Mouse (Mus musculus): ENCODE measurements around the gene Rps11. TPM values are rescaled to one million over a fixed set of nuclear protein-coding genes. Genes with fewer than 3 reads are reported as not detected.

Gene Rps11
- total RNA-seq, 2 experiments from 2014 or later: 707 to 729 TPM

- intact Hi-C loops (cut with DNase I): no loop called here
Measured at GRCm38 (mm10) chr7:45091001-45091990, 32.9 kb downstream of the Rps11 start.

GRCm38 (mm10) chr7:45090251-45090977, 33.8 kb downstream of the Rps11 start:
- no peak for DNase-seq
- intact Hi-C loops (cut with DNase I): no loop called here

More at GRCm38 (mm10) chr7:45091001-45091990, 32.9 kb downstream of the Rps11 start:
- no peak for DNase-seq

- intact Hi-C loops (cut with DNase I): no loop called here
Measured at GRCm38 (mm10) chr7:45088597-45088996, 35.6 kb downstream of the Rps11 start.

GRCm38 (mm10) chr7:45086084-45086483, 38.2 kb downstream of the Rps11 start:
- intact Hi-C loops (cut with DNase I): no loop called here
- no peak for DNase-seq

More at GRCm38 (mm10) chr7:45088597-45088996, 35.6 kb downstream of the Rps11 start:
- no peak for DNase-seq

GRCm38 (mm10) chr7:45083300-45083890, 40.8 kb downstream of the Rps11 start:
- intact Hi-C loops (cut with DNase I): no loop called here
- no peak for DNase-seq

DNA sequence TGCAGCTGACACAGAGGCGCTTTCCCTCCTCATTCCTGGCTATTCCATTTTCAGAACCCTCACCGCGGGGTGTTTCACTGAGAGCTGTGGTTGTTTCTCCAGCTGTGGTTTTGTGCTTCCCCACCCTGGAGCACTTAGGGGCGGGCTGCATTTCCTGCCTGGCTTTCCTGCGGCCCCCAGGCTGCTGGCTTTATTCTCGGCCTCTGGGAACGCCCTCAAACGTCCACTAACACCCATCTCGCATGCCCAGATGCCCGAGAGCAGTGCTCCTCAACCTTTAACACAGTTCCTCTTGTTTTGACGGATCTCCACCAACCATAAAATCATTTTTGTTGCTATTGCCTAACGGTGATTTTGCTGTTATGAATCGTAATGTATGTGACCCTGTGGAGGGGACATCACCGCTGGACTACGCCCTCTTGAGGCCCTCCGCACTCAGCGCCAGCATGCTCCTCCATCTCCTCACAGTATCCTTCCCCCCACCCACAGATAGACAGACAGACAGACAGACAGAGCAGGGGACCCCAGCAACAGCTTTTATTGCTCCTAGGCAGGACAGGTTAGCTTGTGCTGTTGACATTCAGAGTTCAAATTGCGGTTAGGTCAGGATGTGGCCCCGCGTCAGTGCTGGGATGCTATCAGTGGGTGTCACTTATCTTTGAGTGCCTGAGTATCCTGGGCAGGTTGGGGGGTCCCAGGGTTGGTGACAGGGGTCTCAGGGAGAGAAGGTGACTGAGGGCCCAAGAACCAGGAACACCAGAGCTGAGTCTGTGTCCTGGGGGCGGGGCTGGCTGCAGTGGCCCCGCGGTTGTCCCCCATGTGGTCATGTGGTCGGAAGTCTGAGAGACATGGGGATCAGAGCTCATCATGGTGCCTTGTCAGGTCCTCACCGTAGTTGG, 41.6 kb downstream of the Rps11 start:
- no peak for DNase-seq
- intact Hi-C loops (cut with DNase I): no loop called here

DNA sequence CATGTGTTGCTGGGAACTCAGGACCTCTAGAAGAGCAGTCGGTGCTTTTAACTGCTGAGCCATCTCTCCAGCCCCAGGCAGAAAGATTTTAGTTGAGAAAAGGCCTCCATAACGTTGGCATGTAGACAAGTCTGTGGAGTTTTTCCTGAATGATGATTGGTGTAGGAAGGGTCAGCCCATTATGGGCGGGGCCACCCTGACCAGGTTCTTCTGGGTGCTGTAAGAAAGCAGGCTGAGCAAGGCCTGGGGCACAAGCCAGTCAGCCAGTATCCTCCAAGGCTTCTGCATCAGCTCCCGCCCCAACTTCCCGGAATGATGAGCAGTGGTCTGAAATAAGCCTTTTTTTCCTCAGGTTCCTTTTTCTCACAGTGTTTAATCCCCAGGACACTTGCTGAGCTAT, 43.2 kb downstream of the Rps11 start:
- intact Hi-C loops (cut with DNase I): no loop called here
- DNase-seq: no peak

GRCm38 (mm10) chr7:45079856-45080255, 44.4 kb downstream of the Rps11 start:
- intact Hi-C loops (cut with DNase I): no loop called here
- DNase-seq: peak; percentile 93

DNA sequence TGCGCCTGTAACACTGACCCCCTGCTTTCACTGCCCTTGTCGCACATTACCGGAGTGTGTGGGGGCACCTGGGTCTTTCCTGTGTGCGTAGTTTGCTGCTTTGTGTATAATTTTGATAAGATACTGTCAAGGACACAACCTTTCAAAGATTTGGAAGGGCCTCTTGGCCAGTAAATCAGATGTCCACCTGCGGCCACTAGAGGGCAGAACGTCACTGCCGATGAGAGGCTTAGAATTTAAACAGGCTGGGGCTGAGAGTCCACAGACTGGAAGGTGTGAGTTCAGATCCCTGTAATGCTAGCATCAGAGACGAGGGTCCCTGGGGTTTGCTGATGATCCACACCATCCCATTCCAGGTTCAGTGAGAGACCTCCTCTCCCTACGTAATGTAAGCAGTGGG, 45.7 kb downstream of the Rps11 start:
- intact Hi-C loops (cut with DNase I): no loop called here
- DNase-seq: peak; percentile 76

- intact Hi-C loops (cut with DNase I): no loop called here
Measured at GRCm38 (mm10) chr7:45077829-45078228, 46.4 kb downstream of the Rps11 start.

GRCm38 (mm10) chr7:45077322-45077721, 46.9 kb downstream of the Rps11 start:
- intact Hi-C loops (cut with DNase I): no loop called here
- no peak for DNase-seq

More at GRCm38 (mm10) chr7:45077829-45078228, 46.4 kb downstream of the Rps11 start:
- no peak for DNase-seq

DNA sequence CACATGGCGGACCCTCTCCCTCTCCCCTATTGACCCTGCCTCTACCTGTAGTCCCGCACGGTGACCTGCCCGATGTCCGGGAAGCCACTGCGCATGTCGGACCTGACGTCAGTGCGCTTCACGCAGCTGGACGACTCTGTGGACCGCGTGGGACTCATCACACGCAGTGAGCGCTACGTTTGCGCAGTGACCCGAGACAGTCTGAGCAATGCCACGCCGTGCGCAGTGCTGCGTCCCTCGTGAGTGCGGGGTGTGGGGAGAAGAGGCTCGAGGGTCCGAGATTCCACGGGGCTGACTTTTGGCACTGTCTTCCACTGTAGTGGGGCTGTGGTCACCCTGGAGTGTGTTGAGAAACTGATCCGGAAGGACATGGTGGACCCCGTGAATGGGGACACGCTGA, 47.7 kb downstream of the Rps11 start:
- intact Hi-C loops (cut with DNase I): no loop called here

DNA sequence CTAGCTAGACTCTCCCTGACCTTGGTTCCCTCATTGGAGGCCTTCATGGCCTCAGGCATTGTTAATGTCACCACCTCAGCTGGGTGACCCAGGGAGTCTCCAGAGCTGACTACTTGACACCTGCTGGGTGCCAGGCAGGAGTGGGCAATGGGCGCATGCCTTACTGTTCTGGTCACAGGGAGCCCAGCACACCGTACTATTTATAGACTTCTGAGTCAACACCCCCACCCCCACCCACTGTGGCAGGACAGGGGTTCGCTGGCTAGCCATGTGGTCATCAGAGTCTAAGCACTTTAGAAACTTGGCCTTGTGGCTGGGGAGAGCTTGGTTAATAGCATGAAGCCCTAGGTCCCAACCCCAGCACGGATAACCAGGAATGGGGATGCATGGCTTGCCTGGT, 48.8 kb downstream of the Rps11 start:
- DNase-seq: no peak
- intact Hi-C loops (cut with DNase I): no loop called here

More for the DNA sequence above, 47.7 kb downstream of the Rps11 start:
- DNase-seq: no peak

- DNase-seq: no peak
- intact Hi-C loops (cut with DNase I): no loop called here
Measured at GRCm38 (mm10) chr7:45073949-45074348, 50.3 kb downstream of the Rps11 start.

DNA sequence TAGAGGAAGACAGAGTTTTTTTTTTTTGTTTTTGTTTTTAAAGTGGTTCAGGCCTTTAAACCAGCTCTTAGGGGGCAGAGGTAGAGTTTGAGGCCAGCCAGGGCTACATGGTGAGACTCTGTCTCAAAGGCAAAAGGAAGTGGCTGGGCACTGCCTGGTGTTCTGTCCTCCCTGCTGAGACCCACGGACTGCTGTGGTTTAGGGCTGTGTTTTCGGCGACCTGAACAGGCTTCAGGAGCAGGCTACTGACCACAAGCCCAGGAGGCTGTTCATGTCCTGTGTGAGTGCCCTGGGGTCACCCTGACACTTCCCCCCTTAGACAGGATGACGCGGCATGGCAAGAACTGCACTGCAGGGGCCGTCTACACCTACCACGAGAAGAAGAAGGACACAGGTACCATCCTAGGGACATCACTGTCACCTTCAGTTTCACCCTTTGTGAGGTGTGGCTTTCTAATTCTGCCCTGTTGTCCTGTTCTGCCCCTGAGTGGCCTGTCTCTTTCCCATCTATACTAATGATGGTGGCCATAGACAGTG, 51.0 kb downstream of the Rps11 start:
- intact Hi-C loops (cut with DNase I): no loop called here
- DNase-seq: no peak

Small RNAs within 50 kb of the gene (microRNA-seq; reads per million reads assigned to microRNA genes)
- gene Mir150 (425 reads per million, percentile 66 among the genes with 10 or more reads in this experiment), gene Mir5121 (34.6 reads per million, percentile 41 among the genes with 10 or more reads in this experiment), gene Mir7055 (not detected)

Other genes starting within 250 kb of the Rps11 start
- 100 to 1,000 TPM; 117 to 122 TPM for gene Med25, start 231.7 kb downstream of the Rps11 start, total RNA-seq (2021)
- gene Fuz, start 228.4 kb downstream of the Rps11 start, total RNA-seq (2021): 10 to 100 TPM; 10.5 to 13.1 TPM
- 100 to 1,000 TPM; 232 to 258 TPM for gene Ap2a1, start 194.9 kb downstream of the Rps11 start, total RNA-seq (2021)
- not detected for gene Tsks, start 181.2 kb downstream of the Rps11 start, total RNA-seq (2021)
- gene Cpt1c, start 149.6 kb downstream of the Rps11 start, total RNA-seq (2021): 10 to 100 TPM; 59.7 to 68.8 TPM
- 100 to 1,000 TPM; 485 to 487 TPM for gene Prmt1, start 137.9 kb downstream of the Rps11 start, total RNA-seq (2021)
- 10 to 100 TPM; 34.8 to 37.9 TPM for gene Irf3, start 126.8 kb downstream of the Rps11 start, total RNA-seq (2021)
- 1 to 10 TPM; 4.4 to 4.7 TPM for gene Bcl2l12, start 125.7 kb downstream of the Rps11 start, total RNA-seq (2021)
- 100 to 1,000 TPM; 154 TPM for gene Scaf1, start 108.1 kb downstream of the Rps11 start, total RNA-seq (2021)
- 1 to 10 TPM; 6.9 to 7.2 TPM for gene Rras, start 106.5 kb downstream of the Rps11 start, total RNA-seq (2021)
- gene Prr12, start 71.6 kb downstream of the Rps11 start, total RNA-seq (2021): 10 to 100 TPM; 77.9 to 80.6 TPM
- 10 to 100 TPM; 44.8 to 47.6 TPM for gene Nosip, start 62.0 kb downstream of the Rps11 start, total RNA-seq (2021)
- gene Prrg2, start 61.8 kb downstream of the Rps11 start, total RNA-seq (2021): 1 to 10 TPM; 6.2 to 7.2 TPM
- gene Rcn3, start 32.2 kb downstream of the Rps11 start, total RNA-seq (2021): 10 to 100 TPM; 13.0 to 16.7 TPM
- 10 to 100 TPM; 17.7 to 18.3 TPM for gene Fcgrt, start 20.6 kb downstream of the Rps11 start, total RNA-seq (2021)
- 1,000 to 10,000 TPM in 1 of 2 experiments, 100 to 1,000 TPM in 1; 958 to 1,083 TPM for gene Rpl13a, start 4.3 kb upstream of the Rps11 start, total RNA-seq (2021)
- gene Gm45713, start 11.8 kb upstream of the Rps11 start, total RNA-seq (2021): under 1 TPM in 1 of 2 experiments, not detected in 1; 0.50 TPM
- gene Flt3l, start 12.0 kb upstream of the Rps11 start, total RNA-seq (2021): 1 to 10 TPM; 2.8 to 3.0 TPM
- 100 to 1,000 TPM; 100 to 101 TPM for gene Pih1d1, start 29.9 kb upstream of the Rps11 start, total RNA-seq (2021)
- 10 to 100 TPM; 16.7 to 16.9 TPM for gene Aldh16a1, start 30.1 kb upstream of the Rps11 start, total RNA-seq (2021)
- gene Slc17a7, start 39.5 kb upstream of the Rps11 start, total RNA-seq (2021): 100 to 1,000 TPM; 267 to 292 TPM
- under 1 TPM in 1 of 2 experiments, not detected in 1; 0.38 TPM for gene Gfy, start 55.1 kb upstream of the Rps11 start, total RNA-seq (2021)
- not detected for gene Pth2, start 56.6 kb upstream of the Rps11 start, total RNA-seq (2021)
- gene Ccdc155, start 80.5 kb upstream of the Rps11 start, total RNA-seq (2021): 1 to 10 TPM; 1.1 to 1.9 TPM
- gene Dkkl1, start 87.7 kb upstream of the Rps11 start, total RNA-seq (2021): 10 to 100 TPM; 14.5 to 18.3 TPM
- 10 to 100 TPM; 15.1 to 17.6 TPM for gene Tead2, start 91.3 kb upstream of the Rps11 start, total RNA-seq (2021)
- gene Cd37, start 114.7 kb upstream of the Rps11 start, total RNA-seq (2021): 1 to 10 TPM; 2.5 to 2.6 TPM
- gene Slc6a16, start 116.6 kb upstream of the Rps11 start, total RNA-seq (2021): 1 to 10 TPM; 1.2 to 1.8 TPM
- not detected for gene Slc6a21, start 153.1 kb upstream of the Rps11 start, total RNA-seq (2021)
- 10 to 100 TPM; 32.1 to 33.8 TPM for gene Trpm4, start 209.3 kb upstream of the Rps11 start, total RNA-seq (2021)
- under 1 TPM; 0.36 to 0.38 TPM for gene Hrc, start 210.9 kb upstream of the Rps11 start, total RNA-seq (2021)
- gene Ppfia3, start 242.6 kb upstream of the Rps11 start, total RNA-seq (2021): 100 to 1,000 TPM; 106 to 108 TPM
- gene Lin7b, start 246.1 kb upstream of the Rps11 start, total RNA-seq (2021): 10 to 100 TPM; 60.4 to 68.3 TPM

Data from left cerebral cortex, postnatal 4 days (tissue).